Mouse (Mus musculus) heart, adult 11 months (tissue): ENCODE measurements around the gene Shisa6.

Source experiments
- DNase-seq: peaks from one replicate; pipeline ENCODE4 v3.0.0; 2022

The Shisa6 gene

DNA sequence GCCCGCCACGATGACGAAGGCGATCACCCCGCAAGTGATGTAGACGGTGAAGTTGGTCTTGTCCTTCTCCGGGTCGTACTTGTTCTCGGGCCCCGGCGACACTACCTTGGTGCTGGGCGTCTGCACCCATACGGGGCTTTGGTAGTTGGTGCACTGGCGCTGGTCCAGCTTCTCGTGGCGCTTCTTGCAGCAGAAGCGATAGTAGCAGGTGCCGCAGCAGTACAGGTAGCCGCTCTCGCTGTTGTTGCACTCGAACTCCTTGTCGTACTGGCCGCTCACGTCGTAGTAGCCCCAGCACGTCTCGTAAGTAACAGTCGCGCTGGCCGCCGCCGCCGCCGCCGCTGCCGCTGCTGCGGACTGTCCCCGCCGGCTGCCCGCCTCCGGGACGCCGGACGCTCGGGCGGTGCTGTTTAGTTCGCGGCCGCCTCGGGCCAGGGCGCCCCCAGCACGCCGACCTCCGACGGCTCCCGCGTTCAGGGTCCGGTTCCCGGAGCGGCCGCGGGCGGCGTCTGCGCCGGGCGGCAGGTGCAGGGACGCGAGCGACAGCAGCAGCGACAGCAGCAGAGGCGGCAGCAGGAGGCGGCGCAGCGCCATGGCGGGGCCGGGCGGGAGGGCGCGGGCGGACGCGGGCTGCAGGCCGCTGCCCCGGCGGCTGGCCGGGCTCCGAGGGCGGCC is at the start of gene Shisa6:
TSS of gene Shisa6 (minus strand) at position 594 of the 675 bp plus-strand sequence.
- DNase-seq = no peak

DNA sequence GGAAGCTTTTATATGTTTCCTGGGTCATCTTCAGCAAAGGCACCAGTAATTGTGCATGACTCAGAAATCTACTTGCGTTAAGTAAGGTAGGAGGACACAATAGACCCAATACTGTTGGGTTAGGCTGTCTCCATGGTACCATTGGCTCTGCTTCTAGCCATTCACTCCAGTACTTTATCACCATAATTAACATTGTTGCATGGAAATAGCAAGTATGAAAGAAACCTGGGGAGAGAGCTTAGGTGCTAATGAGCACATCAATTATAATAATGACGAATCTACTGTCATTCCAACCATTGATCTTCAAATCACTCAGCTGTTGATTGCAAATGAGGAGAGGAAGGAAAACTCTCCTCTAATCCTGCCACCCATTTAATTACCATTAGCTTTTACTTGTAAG is 48.1 kb upstream of the Shisa6 start:
- DNase-seq = no peak

GRCm38 (mm10) chr11:66569045-66569444 is 43.3 kb upstream of the Shisa6 start:
- DNase-seq = peak; percentile 31

- DNase-seq = peak; percentile 66
Measured at GRCm38 (mm10) chr11:66568386-66568791, 42.6 kb upstream of the Shisa6 start.

GRCm38 (mm10) chr11:66567382-66567781 is 41.6 kb upstream of the Shisa6 start:
- DNase-seq = peak; percentile 55

DNA sequence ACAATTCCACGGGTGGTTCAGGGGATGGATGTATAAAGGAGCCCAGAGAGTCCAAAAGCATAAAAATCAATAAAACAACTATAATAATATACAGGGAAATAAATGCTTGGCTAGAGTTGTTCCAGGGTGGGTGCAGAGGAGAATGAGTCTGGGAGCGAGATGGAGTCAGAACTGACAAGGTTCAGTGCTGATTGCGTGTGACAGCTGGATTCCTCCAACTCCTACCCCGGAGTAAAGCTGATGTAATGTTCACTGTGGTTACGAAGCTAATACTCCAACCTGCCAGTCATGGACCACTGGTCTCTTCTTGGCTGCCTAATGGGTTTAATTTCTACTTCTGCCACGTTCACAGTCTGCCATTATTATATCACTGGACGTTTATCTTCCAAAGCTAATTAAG is 36.5 kb upstream of the Shisa6 start:
- no peak for DNase-seq

DNA sequence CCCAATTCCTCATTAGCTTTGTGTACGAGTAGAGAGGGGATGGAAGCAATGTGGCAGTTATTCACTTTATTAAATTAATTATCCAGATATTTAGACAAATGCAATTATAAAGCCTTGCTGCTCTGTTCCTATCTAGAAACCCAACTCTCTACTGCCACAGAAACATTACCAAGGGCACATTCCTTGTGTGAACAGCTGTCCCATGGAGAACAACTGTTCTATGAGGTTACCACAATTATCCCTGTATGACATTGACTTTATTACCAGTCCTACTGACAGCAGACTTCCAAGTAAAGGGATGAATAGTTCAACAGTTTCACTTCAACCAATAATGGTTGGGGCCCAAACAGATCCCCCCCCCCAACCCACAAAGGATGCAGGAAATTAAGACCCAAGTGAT is 12.1 kb upstream of the Shisa6 start:
- no peak for DNase-seq

DNA sequence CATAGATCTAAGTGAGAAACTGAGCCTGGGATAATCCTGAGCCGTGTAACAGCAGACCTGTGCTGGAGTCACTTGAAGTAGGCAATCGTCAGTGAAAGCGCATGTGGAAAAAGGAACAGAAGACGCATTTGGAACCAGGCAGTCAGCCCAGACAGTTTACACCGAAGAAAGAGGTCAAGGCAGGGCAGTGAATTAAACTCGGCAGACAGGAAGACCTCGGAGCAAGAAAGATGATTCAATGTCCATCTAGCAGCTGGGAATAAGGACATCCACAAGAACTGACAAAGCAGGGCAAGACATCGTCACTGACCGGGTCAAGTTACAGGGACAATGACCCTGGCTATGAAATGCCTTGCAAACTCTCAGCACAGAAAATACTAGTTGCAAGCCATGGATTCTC is 10.1 kb upstream of the Shisa6 start:
- DNase-seq = no peak

GRCm38 (mm10) chr11:66535156-66535555 is 9.4 kb upstream of the Shisa6 start:
- no peak for DNase-seq

GRCm38 (mm10) chr11:66534291-66534690 is 8.5 kb upstream of the Shisa6 start:
- DNase-seq = no peak

DNA sequence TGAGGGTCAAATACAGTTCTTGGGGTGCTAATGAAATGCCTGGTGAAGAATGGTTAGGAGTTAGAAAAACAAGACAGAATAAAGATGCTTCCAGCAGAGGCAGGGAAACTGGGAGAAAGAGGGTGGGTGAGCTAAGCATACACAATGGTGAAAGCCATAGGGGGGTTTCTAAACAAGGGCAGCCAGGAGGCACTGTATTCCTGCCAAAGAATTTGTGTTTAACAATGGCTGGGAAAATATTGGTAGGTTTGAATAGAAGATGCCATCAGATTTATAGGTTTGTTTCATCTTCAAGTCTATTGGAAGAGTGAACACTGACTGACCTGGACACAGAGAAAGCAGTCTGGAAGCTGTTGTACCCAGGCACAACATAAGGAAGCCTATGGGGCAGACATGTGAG is 2.4 kb upstream of the Shisa6 start:
- no peak for DNase-seq

GRCm38 (mm10) chr11:66527343-66527742 is 1.6 kb upstream of the Shisa6 start:
- DNase-seq = no peak

DNA sequence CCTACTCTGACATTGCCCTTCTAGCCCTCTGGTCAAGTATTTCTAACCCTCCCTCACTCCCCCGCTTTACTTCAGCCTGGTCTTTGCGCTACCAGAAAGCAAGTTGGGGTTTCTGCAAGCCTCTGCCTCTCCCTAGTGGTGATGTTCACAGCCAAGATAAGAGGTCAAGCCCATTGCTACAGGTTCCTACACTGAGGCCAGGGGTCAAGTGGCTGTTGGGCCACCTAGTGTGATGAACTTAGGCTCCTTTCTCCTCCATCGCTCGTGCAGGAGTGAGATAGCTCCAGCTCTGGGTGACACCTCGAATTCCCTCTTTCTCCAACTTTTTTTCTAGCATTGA is 1.2 kb upstream of the Shisa6 start:
- DNase-seq = no peak

DNA sequence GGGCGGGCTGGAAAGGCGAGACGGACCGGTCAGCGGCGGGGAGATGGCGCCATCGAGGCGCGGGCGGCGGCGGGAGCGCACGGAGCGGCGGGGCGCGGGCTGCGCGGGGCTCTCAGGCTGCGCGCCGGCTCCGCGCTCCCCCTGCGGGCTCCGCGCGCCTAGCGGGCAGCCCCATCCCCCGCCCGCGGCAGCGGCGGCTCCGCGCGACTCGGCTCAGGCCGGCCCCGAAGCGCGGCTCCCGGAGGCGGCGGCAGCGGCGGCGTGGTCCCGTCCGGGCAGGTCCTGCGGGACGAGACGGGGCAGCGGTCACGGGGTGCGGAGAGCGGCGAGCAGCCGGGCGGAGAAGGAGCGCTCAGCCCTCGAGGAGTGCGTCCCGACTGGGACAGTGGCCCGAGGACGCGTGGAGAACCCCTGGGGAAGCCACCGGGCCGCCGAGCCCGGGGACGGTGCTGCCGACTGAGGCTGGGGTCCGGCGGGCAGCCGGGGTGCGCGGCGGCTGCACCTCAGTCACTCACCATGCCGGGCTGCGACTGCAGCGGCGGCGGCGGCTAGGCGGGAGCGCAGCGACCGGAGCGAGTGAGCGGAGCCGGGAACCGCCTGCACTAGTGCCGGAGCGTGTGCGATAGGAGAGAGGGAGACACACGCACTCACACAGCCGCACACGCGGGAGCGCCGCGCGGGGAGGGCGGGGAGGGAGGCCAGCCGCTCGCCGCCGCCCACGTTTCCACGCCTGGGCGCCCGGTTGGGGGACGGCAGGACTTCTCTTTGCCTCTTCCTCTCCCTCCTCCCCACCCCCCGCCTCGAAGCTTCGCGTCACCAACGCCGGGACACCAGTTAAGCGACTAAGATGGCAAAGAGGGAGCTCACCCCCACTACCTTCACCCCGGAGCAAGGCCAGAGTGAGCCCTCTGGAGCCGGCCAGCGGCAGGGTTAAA is 549 bp upstream of the Shisa6 start:
- DNase-seq = no peak

GRCm38 (mm10) chr11:66524251-66524650 is 1.5 kb downstream of the Shisa6 start:
- DNase-seq = no peak

- DNase-seq = no peak
Measured at GRCm38 (mm10) chr11:66522376-66522775, 3.4 kb downstream of the Shisa6 start.

GRCm38 (mm10) chr11:66519386-66519785 is 6.4 kb downstream of the Shisa6 start:
- DNase-seq = peak; percentile 18

DNA sequence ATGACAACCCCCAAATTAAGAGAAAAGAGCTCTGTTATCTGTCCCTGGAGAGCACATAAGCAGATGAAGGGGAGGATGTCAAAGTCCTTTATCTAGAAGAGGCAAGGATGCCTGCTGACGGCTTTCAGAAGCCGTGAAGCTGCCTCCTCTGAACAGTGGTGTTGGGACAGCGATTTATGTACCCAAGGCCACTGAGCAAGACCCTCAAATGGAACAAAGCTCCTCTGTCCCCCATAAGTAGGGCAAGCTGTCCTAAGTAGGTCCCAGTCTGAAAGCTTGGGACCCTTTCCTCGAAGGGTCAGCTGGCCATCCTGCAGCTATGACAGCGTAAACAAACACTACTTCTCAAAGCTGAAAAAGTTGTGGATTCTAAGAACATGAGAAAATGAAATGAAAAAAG is 11.4 kb downstream of the Shisa6 start:
- peak; percentile 74 for DNase-seq

DNA sequence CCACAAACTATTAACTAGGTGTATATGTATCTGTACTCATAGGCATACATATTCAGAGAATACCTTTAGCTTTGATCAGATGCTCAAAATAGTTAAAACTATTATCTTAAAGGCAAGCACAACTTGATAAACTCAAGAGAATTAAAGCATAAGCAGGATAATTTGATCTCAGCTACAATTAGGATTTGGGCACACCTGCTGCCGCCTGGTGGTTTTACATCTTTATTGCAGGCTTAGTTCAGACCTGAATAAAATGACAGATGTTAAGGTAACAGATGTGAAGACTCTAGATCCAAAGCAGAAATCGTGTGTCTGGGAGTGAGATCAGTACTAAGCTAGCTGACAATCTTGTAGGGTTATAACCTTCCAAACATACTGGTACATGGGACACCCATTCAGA is 24.8 kb downstream of the Shisa6 start:
- peak; percentile 50 for DNase-seq

- peak; percentile 80 for DNase-seq
Measured at GRCm38 (mm10) chr11:66498857-66499445, 26.8 kb downstream of the Shisa6 start.

DNA sequence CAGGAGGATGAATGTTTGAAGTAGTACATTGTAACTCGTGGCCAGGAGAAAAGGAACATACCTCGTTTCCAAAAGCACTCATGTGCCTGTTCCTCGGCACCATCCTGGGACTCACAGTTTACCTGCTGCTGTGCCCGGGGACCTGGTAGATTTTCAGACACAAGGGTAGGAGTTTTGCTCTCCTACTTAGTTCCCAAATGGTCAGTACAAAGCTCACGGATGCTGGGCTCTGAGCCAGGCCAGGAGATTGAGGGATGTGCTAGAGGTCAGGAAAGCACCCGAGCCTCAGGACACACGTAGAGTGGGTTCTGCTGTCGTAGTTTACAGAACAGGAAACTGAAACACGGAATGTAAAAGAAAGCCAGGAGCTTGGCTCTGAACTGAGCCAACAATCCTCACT is 29.5 kb downstream of the Shisa6 start:
- peak; percentile 76 for DNase-seq

DNA sequence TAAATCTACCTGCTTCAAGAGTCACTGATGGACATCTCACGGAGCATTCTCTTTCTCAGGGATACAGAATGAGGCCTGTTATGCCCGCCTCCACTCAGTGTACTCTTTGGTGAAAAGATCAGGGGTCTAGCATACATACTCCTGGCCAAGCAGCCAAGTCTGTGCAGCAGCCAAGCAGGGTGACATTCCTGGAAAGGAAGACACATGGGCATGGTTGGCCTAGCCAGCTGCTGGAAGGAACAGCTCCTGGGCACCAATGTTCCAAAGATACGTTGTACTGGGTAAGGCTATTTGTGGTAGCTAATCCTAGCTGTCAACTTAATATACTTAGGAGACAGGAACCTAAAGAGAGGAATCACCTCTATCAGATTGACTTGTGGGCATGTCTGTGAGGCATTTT is 31.4 kb downstream of the Shisa6 start:
- DNase-seq = peak; percentile 95

GRCm38 (mm10) chr11:66487765-66488164 is 38.0 kb downstream of the Shisa6 start:
- DNase-seq = peak; percentile 95

DNA sequence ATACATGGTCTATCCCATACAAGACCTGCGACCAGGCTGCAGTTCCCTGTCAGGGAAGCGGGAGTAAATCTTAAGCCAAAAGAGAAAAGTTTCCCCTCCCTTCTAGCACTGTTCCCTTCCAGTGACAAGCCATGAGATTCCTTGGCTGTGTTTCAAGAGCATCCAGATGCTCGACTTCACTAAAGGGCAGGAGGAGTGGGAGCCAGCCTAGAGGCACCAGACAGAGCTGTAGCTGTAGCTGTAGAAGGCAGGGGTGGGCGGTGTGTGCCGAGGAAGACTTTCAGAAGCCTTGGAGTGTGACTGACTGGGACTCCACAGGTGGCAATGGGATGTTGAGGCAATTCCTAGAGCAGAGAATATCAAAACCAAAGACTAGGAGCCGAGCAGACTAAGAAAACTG is 43.3 kb downstream of the Shisa6 start:
- DNase-seq = peak; percentile 82
